Mouse (Mus musculus) heart, embryonic 11.5 days (tissue): ENCODE data around the gene Erfe. TPM values are rescaled to one million over a fixed set of nuclear protein-coding genes. Genes with fewer than 3 reads are reported as not detected.

Experiments used
- ATAC-seq: fragments of 200-750 bp; cut with Nextera tagmentation; replicated peaks from 2 replicates; pipeline ENCODE4 v1.8.0; 2017; ENCODE audit warnings: moderate library complexity; ENCODE audit not compliant: insufficient number of reproducible peaks, low FRiP score, low TSS enrichment
- H3K27ac ChIP-seq: fragments of 300-500 bp; sonication (generic); 2 replicates; pipeline ENCODE4 v1.5.1; 2014; ENCODE audit warnings: mild to moderate bottlenecking, low read depth, low read length
- H3K27me3 ChIP-seq: fragments of 300-500 bp; sonication (generic); 2 replicates; pipeline ENCODE4 v1.6.1; 2014; ENCODE audit warnings: mild to moderate bottlenecking, low read length, mixed read lengths; ENCODE audit not compliant: control insufficient read depth, insufficient read depth
- H3K36me3 ChIP-seq: fragments of 300-500 bp; sonication (generic); 2 replicates; pipeline ENCODE4 v1.6.1; 2014; ENCODE audit warnings: mild to moderate bottlenecking, low read length, moderate library complexity, mixed read lengths; ENCODE audit not compliant: control insufficient read depth, insufficient read depth
- H3K4me1 ChIP-seq: fragments of 300-500 bp; sonication (generic); 2 replicates; pipeline ENCODE4 v1.6.1; 2014; ENCODE audit warnings: low read length; ENCODE audit not compliant: control insufficient read depth, insufficient read depth
- H3K4me2 ChIP-seq: fragments of 300-500 bp; sonication (generic); 2 replicates; pipeline ENCODE4 v1.6.1; 2014; ENCODE audit warnings: mild to moderate bottlenecking, moderate library complexity
- H3K4me3 ChIP-seq: fragments of 300-500 bp; sonication (generic); 2 replicates; pipeline ENCODE4 v1.5.1; 2014; ENCODE audit warnings: low read depth, low read length
- H3K9ac ChIP-seq: fragments of 300-500 bp; sonication (generic); 2 replicates; pipeline ENCODE4 v1.6.1; 2014; ENCODE audit warnings: mild to moderate bottlenecking, low read depth, low read length, moderate library complexity
- H3K9me3 ChIP-seq: fragments of 300-500 bp; sonication (generic); replicated peaks from 2 replicates; pipeline ENCODE4 v1.6.1; 2016; ENCODE audit warnings: low read length; ENCODE audit not compliant: control insufficient read depth
- WGBS: fragments of 180-500 bp; shearing (Covaris S2); extraction: QIAGEN DNeasy Blood & Tissue Kit; methylation state at CpG from one replicate; pipeline ENCODE4 v1.1.7; 2014; ENCODE audit not compliant: insufficient replicate concordance; 5-methylcytosine and 5-hydroxymethylcytosine counted together
- polyA plus RNA-seq: library from polyadenylated mRNA; unstranded; fragments of >200 nt; fragmentation: Nextera tagmentation; extraction: Ambion mirVana; gene quantifications from 2 replicates; pipeline ENCODE4 v1.2.1, GENCODE M21; 2014

Gene Erfe
- 0.90 and 2.4 TPM in 2 replicates for polyA plus RNA-seq

DNA sequence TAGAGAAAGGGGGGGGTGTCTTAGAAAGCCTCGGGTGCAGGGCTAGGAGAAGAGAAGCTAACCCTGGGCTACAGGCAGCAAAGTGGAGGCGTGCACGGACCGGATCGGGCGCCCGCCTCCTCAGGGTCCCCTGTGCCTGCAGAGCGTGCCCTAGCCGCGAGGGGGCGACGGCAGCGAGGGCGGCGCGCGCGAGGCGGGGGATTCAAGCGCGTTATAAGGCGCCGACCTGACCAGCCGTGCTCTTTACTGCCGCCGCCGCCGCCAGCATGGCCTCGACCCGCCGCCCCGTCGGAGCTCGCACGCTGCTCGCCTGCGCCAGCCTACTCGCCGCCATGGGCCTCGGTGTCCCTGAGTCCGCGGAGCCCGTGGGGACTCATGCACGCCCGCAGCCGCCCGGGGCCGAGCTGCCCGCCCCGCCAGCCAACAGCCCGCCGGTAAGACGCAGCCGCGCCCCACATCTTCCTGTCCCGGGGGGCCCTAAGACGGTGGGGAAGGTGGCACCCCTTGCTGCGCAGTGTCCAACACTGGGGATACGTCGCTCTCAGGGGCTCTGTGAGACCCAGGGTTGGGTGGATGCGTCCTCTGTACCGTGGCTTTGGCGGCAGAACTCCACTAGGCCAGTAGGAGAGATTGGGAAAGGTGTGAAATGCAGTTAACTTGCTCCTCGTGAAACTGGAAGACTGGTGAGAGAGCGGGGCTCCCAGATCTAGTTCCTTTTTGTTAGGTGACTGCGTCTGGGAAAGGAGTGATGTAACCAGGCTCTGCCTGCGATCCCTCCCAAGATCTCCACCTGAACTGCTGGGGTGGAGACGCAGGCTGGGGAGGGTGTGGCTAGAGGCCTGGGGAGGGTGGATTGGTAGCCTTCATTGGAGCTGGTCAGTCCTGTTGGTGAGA is at the start of gene Erfe:
Gene Erfe (plus strand): TSS at position 216 of the 894 bp plus-strand sequence.
- Histone ChIP-seq H3K4me3 (peak within 1 kb of the TSS; percentile 50), H3K4me2 (peak within 1 kb of the TSS; percentile 87), H3K9ac (peak within 1 kb of the TSS; percentile 70; the same call in 1 of the 2 replicates), H3K36me3 (peaks cover 14% of the 10 kb centered on the region), H3K27me3 (peaks cover 4% of the 10 kb centered on the region), H3K27ac (no peak within 1 kb of the TSS), H3K4me1 (no peaks in the 10 kb centered on the region), H3K9me3 (peaks cover 11% of the 10 kb centered on the region; the same call in 1 of the 2 replicates)
- WGBS, result 2% methylated on average over 66 of the region's 68 CpGs
- ATAC-seq, result peak; percentile 16; the same call in 1 of the 2 replicates

DNA sequence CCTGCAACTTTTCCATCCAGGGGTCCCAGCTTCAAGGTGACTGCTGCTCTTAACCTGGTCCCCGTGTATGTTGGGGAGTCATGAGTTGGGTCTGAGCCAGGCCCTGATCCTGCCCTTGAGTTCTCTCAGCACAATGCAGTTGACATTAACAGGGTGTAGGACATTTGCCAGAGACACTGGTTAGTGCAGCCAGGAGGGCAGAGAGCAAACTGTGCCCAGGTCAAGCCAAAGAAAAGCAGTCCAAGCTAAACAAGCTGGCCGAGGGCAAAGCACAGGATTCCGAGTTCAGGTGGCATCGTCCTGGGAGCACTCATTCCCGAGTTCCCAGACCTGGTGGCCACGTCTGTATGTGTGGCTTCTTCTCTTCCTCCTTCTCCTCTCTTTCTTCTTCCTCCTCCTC is 48.6 kb upstream of the Erfe start:
- Histone ChIP-seq H3K36me3 (no peaks in the 10 kb centered on the region), H3K4me1 (peaks cover 15% of the 10 kb centered on the region), H3K27me3 (no peaks in the 10 kb centered on the region), H3K9ac (no peak overlapping the region), H3K27ac (no peak overlapping the region), H3K4me3 (no peak overlapping the region), H3K4me2 (no peak overlapping the region), H3K9me3 (no peaks in the 10 kb centered on the region)
- no peak for ATAC-seq
- WGBS, result 79% methylated on average over 6 of the region's 6 CpGs

DNA sequence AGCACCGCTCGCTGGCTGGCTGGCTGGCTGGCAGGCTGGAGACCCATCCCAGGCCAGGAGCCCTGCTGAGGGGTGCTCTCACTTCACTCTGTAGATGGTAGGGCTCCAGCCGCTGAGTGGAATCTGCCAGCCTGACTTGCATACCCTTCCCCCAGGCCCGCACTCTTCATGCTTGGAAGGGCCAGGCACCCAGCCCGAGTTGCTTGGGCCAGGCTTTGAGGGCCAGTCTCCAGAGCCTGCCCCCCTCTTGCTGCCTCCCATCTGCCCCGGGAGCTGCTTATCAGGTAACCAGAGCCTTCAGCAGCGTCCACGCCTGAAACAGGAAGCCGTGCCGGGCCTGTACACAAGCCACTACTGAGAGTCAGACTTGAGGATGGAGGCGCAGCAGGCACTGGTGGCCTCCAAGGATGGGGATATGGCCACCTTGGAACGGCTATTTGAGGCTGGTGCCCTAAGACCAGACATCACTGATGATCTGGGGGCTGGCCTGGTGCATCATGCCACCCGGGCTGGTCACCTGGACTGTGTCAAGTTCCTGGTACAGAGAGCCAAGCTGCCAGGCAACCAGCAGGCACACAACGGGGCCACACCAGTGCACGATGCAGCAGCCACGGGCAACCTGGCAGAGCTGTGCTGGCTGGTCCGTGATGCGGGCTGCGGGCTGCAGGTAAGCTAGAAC is 44.3 kb upstream of the Erfe start, which contains the start of gene Espnl:
Gene Espnl (plus strand): TSS at position 316 of the 679 bp plus-strand sequence.
- WGBS, result 40% methylated on average over 19 of the region's 19 CpGs
- H3K27ac ChIP-seq, result peak within 1 kb of the TSS; percentile 41; the same call in 1 of the 2 replicates
- ATAC-seq, result no peak; the same call in 1 of the 2 replicates
- peak within 1 kb of the TSS; percentile 29 for H3K9ac ChIP-seq
- no peak within 1 kb of the TSS for H3K4me3 ChIP-seq
- peak within 1 kb of the TSS; percentile 29 for H3K4me2 ChIP-seq
- H3K4me1 ChIP-seq, result peaks cover 15% of the 10 kb centered on the region
- no peaks in the 10 kb centered on the region for H3K27me3 ChIP-seq
- no peaks in the 10 kb centered on the region for H3K36me3 ChIP-seq
- H3K9me3 ChIP-seq, result no peaks in the 10 kb centered on the region

DNA sequence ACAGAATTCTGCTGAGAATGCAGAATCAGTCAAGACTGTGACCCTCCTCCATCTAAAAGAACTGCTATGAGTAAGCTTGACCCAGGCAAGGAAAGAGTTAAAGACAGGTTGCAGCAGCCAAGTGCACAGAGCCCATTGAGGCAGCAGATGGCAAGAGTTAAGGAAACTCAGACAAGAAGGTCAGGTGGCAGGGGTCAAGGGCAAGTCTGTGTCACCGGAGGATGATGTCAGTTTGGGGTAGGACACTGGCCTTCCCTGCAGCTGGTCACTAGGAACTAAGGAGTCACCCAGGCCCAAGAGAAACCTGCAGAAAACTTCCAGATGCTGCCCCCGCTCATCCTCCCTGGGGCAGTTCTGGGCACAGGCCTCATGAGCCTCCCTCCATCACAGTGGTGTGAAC is 41.6 kb upstream of the Erfe start:
- H3K4me2 ChIP-seq, result no peak overlapping the region
- no peak for ATAC-seq
- H3K4me3 ChIP-seq, result no peak overlapping the region
- H3K9me3 ChIP-seq, result no peaks in the 10 kb centered on the region
- no peaks in the 10 kb centered on the region for H3K36me3 ChIP-seq
- WGBS, result 78% methylated on average over 2 of the region's 2 CpGs
- H3K27ac ChIP-seq, result no peak overlapping the region
- no peaks in the 10 kb centered on the region for H3K27me3 ChIP-seq
- peaks cover 12% of the 10 kb centered on the region for H3K4me1 ChIP-seq
- no peak overlapping the region for H3K9ac ChIP-seq

DNA sequence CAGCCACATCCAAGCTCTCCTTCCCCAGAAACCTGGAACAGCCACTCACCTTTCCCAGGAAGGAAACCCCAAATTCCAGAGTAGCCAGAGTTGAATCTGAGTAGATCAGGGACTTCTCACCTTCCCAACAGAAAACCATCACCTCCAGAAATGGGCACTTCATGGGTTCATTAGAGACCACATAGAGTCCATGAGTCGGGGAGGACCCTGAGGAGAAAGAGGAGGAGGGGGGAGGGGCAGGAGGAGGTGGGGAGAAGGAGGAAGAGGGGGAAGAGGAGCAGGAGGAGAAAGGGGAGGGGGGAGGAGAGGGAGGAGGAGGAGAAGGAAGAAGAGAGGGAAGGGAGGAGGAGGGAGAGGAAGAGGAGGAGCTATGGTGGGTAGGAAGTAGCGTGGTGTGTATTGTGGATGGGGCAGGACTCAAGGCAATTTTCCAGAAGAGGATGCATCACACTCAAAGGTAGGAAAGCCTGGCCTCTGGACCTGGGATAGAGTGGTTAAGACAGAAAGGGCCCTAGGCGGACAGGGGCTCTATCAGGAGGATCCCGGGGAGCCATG is 40.7 kb upstream of the Erfe start:
- Histone ChIP-seq H3K4me2 (no peak overlapping the region), H3K27ac (no peak overlapping the region), H3K9me3 (no peaks in the 10 kb centered on the region), H3K4me3 (no peak overlapping the region), H3K4me1 (peaks cover 12% of the 10 kb centered on the region), H3K27me3 (no peaks in the 10 kb centered on the region), H3K9ac (no peak overlapping the region), H3K36me3 (no peaks in the 10 kb centered on the region)
- no peak for ATAC-seq
- 75% methylated on average over 4 of the region's 4 CpGs for WGBS

DNA sequence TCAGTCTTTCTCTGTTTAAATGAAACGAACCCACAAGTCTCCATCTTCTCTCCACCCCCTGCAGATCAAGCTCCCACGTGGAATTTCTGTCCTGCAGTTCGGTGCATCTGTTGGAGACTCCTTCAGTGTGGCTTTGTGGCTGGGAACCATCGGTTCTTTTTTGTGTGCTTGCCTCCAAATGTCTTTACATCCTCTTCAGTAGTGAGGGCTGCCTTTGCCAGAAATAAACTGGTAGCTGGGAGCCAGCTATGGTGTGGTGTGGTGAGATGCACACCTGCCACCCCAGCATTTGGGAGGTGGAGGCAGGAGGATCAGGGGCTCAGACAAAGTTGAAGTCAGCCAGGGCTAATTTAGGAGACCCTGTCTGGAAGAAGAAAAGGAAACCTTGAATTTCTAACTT is 34.1 kb upstream of the Erfe start:
- Histone ChIP-seq H3K4me2 (no peak overlapping the region), H3K9me3 (no peaks in the 10 kb centered on the region), H3K36me3 (no peaks in the 10 kb centered on the region), H3K27me3 (no peaks in the 10 kb centered on the region), H3K4me1 (peaks cover 9% of the 10 kb centered on the region; the same call in 1 of the 2 replicates), H3K9ac (no peak overlapping the region), H3K27ac (no peak overlapping the region), H3K4me3 (no peak overlapping the region)
- WGBS, result 53% methylated on average over 4 of the region's 4 CpGs
- ATAC-seq, result no peak

DNA sequence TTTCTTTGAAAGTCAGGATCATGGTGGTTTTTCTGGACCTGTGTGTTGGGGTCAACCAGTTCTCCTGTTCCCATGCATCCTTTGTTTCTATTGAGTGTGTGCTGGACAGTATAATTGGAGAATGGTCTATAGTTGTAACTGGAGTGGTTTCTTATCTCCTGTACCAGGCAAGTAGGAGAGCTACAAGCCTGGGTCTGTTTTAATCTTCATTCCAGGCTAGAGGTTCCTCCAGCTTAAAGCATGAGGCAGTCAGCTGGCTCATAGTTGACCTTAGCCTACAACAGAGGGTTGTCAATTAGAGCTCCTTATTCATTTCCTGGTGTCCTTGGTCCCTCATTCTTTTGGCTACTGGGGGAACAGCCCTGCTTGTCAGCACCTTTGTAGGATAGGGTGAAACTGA is 32.6 kb upstream of the Erfe start:
- Histone ChIP-seq H3K4me1 (peaks cover 9% of the 10 kb centered on the region; the same call in 1 of the 2 replicates), H3K27ac (no peak overlapping the region), H3K9me3 (no peaks in the 10 kb centered on the region), H3K4me3 (no peak overlapping the region), H3K27me3 (no peaks in the 10 kb centered on the region), H3K36me3 (no peaks in the 10 kb centered on the region), H3K4me2 (no peak overlapping the region), H3K9ac (no peak overlapping the region)
- ATAC-seq, result 0 out of 2 replicates have a peak, but pooled peaks have one; percentile 19

DNA sequence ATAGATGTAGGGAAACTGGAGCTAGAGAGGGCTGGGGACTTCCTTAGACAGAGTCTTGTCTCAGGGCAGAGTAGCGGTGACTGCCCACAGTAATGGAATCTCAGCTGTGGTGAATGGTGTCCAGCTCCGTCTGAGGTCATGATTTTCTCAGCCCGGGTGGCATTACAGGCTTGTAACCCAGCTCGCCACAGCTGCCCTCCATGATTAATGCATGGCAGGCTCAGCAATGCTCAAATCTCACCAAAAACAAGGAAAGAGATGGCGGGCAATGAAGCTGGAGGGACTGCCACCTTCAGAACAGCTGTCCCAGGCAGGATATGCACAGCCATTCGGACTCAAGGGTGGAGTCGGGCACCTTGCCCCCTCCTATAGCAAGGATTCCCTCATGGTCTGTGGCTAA is 28.9 kb upstream of the Erfe start:
- Histone ChIP-seq H3K27me3 (peaks cover 3% of the 10 kb centered on the region; the same call in 1 of the 2 replicates), H3K9me3 (no peaks in the 10 kb centered on the region), H3K4me1 (peaks cover 9% of the 10 kb centered on the region; the same call in 1 of the 2 replicates), H3K27ac (no peak overlapping the region), H3K9ac (no peak overlapping the region), H3K4me2 (no peak overlapping the region), H3K36me3 (no peaks in the 10 kb centered on the region), H3K4me3 (no peak overlapping the region)
- ATAC-seq, result no peak
- WGBS, result 84% methylated on average over 7 of the region's 7 CpGs
